Mouse (Mus musculus): ENCODE results near the gene Mfsd14a. TPM values are rescaled to one million over a fixed set of nuclear protein-coding genes. Genes with fewer than 3 reads are reported as not detected.
A peak's percentile ranks its signal among the peaks of the same experiment; 100 is the strongest.

The Mfsd14a gene
- total RNA-seq, 2 experiments from 2014 or later, result 60.9 to 62.1 TPM

GRCm38 (mm10) chr3:116595603-116595991 is 66.9 kb downstream of the Mfsd14a start:
- DNase-seq, result no peak

- DNase-seq, result peak; percentile 96 to 98
Observed at GRCm38 (mm10) chr3:116594728-116595602, 67.5 kb downstream of the Mfsd14a start, which contains the start of gene Sass6. Gene Sass6 (plus strand): TSS chr3:116594982.

- DNase-seq, result no peak
Observed at GRCm38 (mm10) chr3:116594076-116594727, 68.3 kb downstream of the Mfsd14a start.

GRCm38 (mm10) chr3:116582201-116582600 is 80.3 kb downstream of the Mfsd14a start:
- DNase-seq, result no peak

Other genes with a start within 250 kb of the Mfsd14a start
- gene Cdc14a, start 238.6 kb downstream of the Mfsd14a start, total RNA-seq (2021), result 1 to 10 TPM; 3.7 to 3.9 TPM
- gene Rtca, start 154.5 kb downstream of the Mfsd14a start, total RNA-seq (2021), result 10 to 100 TPM; 52.1 to 55.0 TPM
- 10 to 100 TPM; 17.5 to 24.7 TPM for gene Dbt, start 149.6 kb downstream of the Mfsd14a start, total RNA-seq (2021)
- gene Lrrc39, start 99.7 kb downstream of the Mfsd14a start, total RNA-seq (2021), result not detected
- gene Sass6, start 67.7 kb downstream of the Mfsd14a start, total RNA-seq (2021), result 1 to 10 TPM; 8.2 to 9.2 TPM
- gene Trmt13, start 48.1 kb downstream of the Mfsd14a start, total RNA-seq (2021), result 10 to 100 TPM; 18.4 to 21.3 TPM
- 1 to 10 TPM in 1 of 2 experiments, not detected in 1; 1.5 TPM for gene Gm43191, start 18.6 kb upstream of the Mfsd14a start, total RNA-seq (2021)
- 10 to 100 TPM; 16.4 to 16.9 TPM for gene Slc35a3, start 50.2 kb upstream of the Mfsd14a start, total RNA-seq (2021)
- gene Agl, start 145.5 kb upstream of the Mfsd14a start, total RNA-seq (2021), result 10 to 100 TPM; 24.9 to 28.4 TPM
- 1 to 10 TPM in 1 of 2 experiments, under 1 TPM in 1; 0.77 to 1.5 TPM for gene Frrs1, start 196.8 kb upstream of the Mfsd14a start, total RNA-seq (2021)

Data from layer of hippocampus, postnatal 36 days (tissue).